Mouse (Mus musculus): ENCODE results near the gene Omt2b.

Omt2b gene

GRCm38 (mm10) chr9:78378113-78378785 is 50.9 kb downstream of the Omt2b start, which contains the start of gene Ooep:
Gene Ooep, minus strand, starts transcription at chr9:78378725.
- CTCF ChIA-PET = no interaction called here
